Mouse (Mus musculus): ENCODE data around the gene Rbfox1. TPM values are rescaled to one million over a fixed set of nuclear protein-coding genes. Genes with fewer than 3 reads are reported as not detected.

The Rbfox1 gene
- total RNA-seq, 2 experiments from 2014 or later: not detected

GRCm38 (mm10) chr16:6155556-6155955 lies 270.4 kb downstream of the Rbfox1 start:
- ATAC-seq (replicated peaks; ENCODE audit: low FRiP score, poor library complexity, severe bottlenecking): no peak

GRCm38 (mm10) chr16:6164476-6164875 lies 279.3 kb downstream of the Rbfox1 start:
- ATAC-seq (replicated peaks; ENCODE audit: low FRiP score, poor library complexity, severe bottlenecking): no peak

GRCm38 (mm10) chr16:6169346-6169745 lies 284.2 kb downstream of the Rbfox1 start:
- ATAC-seq (replicated peaks; ENCODE audit: low FRiP score, poor library complexity, severe bottlenecking): no peak

- ATAC-seq (replicated peaks; ENCODE audit: low FRiP score, poor library complexity, severe bottlenecking): no peak
These were observed 295.7 kb downstream of the Rbfox1 start for GRCm38 (mm10) chr16:6180819-6181218.

GRCm38 (mm10) chr16:6182329-6182728 lies 297.2 kb downstream of the Rbfox1 start:
- ATAC-seq (replicated peaks; ENCODE audit: low FRiP score, poor library complexity, severe bottlenecking): no peak

GRCm38 (mm10) chr16:6192358-6192757 lies 307.2 kb downstream of the Rbfox1 start:
- ATAC-seq (replicated peaks; ENCODE audit: low FRiP score, poor library complexity, severe bottlenecking): no peak

- ATAC-seq (replicated peaks; ENCODE audit: low FRiP score, poor library complexity, severe bottlenecking): no peak
These were observed 321.3 kb downstream of the Rbfox1 start for GRCm38 (mm10) chr16:6206431-6206830.

- ATAC-seq (replicated peaks; ENCODE audit: low FRiP score, poor library complexity, severe bottlenecking): no peak
These were observed 327.8 kb downstream of the Rbfox1 start for GRCm38 (mm10) chr16:6212916-6213315.

GRCm38 (mm10) chr16:6227449-6227848 lies 342.3 kb downstream of the Rbfox1 start:
- no peak for ATAC-seq (replicated peaks; ENCODE audit: low FRiP score, poor library complexity, severe bottlenecking)

GRCm38 (mm10) chr16:6232966-6233365 lies 347.8 kb downstream of the Rbfox1 start:
- ATAC-seq (replicated peaks; ENCODE audit: low FRiP score, poor library complexity, severe bottlenecking): no peak

- no peak for ATAC-seq (replicated peaks; ENCODE audit: low FRiP score, poor library complexity, severe bottlenecking)
These were observed 356.2 kb downstream of the Rbfox1 start for GRCm38 (mm10) chr16:6241393-6241792.

GRCm38 (mm10) chr16:6242468-6242867 lies 357.3 kb downstream of the Rbfox1 start:
- ATAC-seq (replicated peaks; ENCODE audit: low FRiP score, poor library complexity, severe bottlenecking): no peak

GRCm38 (mm10) chr16:6247569-6247968 lies 362.4 kb downstream of the Rbfox1 start:
- ATAC-seq (replicated peaks; ENCODE audit: low FRiP score, poor library complexity, severe bottlenecking): no peak

- ATAC-seq (replicated peaks; ENCODE audit: low FRiP score, poor library complexity, severe bottlenecking): no peak
These were observed 379.4 kb downstream of the Rbfox1 start for GRCm38 (mm10) chr16:6264557-6264956.

GRCm38 (mm10) chr16:6265610-6266009 lies 380.5 kb downstream of the Rbfox1 start:
- no peak for ATAC-seq (replicated peaks; ENCODE audit: low FRiP score, poor library complexity, severe bottlenecking)

GRCm38 (mm10) chr16:6271596-6272370 lies 386.6 kb downstream of the Rbfox1 start:
- no peak for ATAC-seq (replicated peaks; ENCODE audit: low FRiP score, poor library complexity, severe bottlenecking)

GRCm38 (mm10) chr16:6283496-6283895 lies 398.3 kb downstream of the Rbfox1 start:
- no peak for ATAC-seq (replicated peaks; ENCODE audit: low FRiP score, poor library complexity, severe bottlenecking)

- no peak for ATAC-seq (replicated peaks; ENCODE audit: low FRiP score, poor library complexity, severe bottlenecking)
These were observed 399.2 kb downstream of the Rbfox1 start for GRCm38 (mm10) chr16:6284317-6284716.

GRCm38 (mm10) chr16:6287699-6288098 lies 402.5 kb downstream of the Rbfox1 start:
- no peak for ATAC-seq (replicated peaks; ENCODE audit: low FRiP score, poor library complexity, severe bottlenecking)

GRCm38 (mm10) chr16:6300112-6300511 lies 415.0 kb downstream of the Rbfox1 start:
- no peak for ATAC-seq (replicated peaks; ENCODE audit: low FRiP score, poor library complexity, severe bottlenecking)

GRCm38 (mm10) chr16:6303082-6303481 lies 417.9 kb downstream of the Rbfox1 start:
- ATAC-seq (replicated peaks; ENCODE audit: low FRiP score, poor library complexity, severe bottlenecking): no peak

GRCm38 (mm10) chr16:6309940-6310339 lies 424.8 kb downstream of the Rbfox1 start:
- ATAC-seq (replicated peaks; ENCODE audit: low FRiP score, poor library complexity, severe bottlenecking): no peak
